In genomic region chr8:94785247-94785985, GRCm38 (mm10) we compare ENCODE assay signal across 8 mouse cellular contexts. TPM values are rescaled to one million over a fixed set of nuclear protein-coding genes. Genes with fewer than 3 reads are reported as not detected.
A peak's percentile ranks its signal among the peaks of the same experiment; 100 is the strongest.
DNase-seq lines count a peak whose midpoint lies in the region; ATAC-seq and TF ChIP-seq lines count a peak whose summit lies in the region.

No protein-coding gene starts in this region.

- H3K4me3 ChIP-seq in bone marrow, adult 2 months (replicated peaks; ENCODE audit: control insufficient read depth, low read depth, low read length) = no peak overlapping the region
- H3K4me3 ChIP-seq in thymus, adult 2 months (ENCODE audit: control insufficient read depth, insufficient read depth, low read length) = no peak overlapping the region

- WGBS in bone marrow, adult 2 months = 50% methylated on average over 12 of the region's 12 CpGs
- 63% methylated on average over 12 of the region's 12 CpGs for WGBS in thymus, adult 2 months

- peaks cover 3% of the 10 kb centered on the region; the same call in 1 of the 2 replicates for H3K4me1 ChIP-seq in bone marrow, adult 2 months (ENCODE audit: control insufficient read depth, insufficient read depth, low read length)
- no peaks in the 10 kb centered on the region; the same call in 1 of the 2 replicates for H3K4me1 ChIP-seq in thymus, adult 2 months (replicated peaks; ENCODE audit: control insufficient read depth, insufficient read depth, low read length)

- ATAC-seq in cerebellum, adult (ENCODE audit: insufficient number of reproducible peaks, low FRiP score, low TSS enrichment) = no peak
- peak; percentile 55 to 75; a peak in 3 of 4 replicates for ATAC-seq in hematopoietic stem cell, adult 5-6 weeks (replicated peaks in 1 of 2; ENCODE audit: insufficient read depth in 1 of 2, low FRiP score in 2 of 2, low TSS enrichment in 1 of 2, low read depth in 1 of 2, poor library complexity in 2 of 2, severe bottlenecking in 2 of 2)

- TF ChIP-seq CTCF in bone marrow, adult 2 months (IDR thresholded peaks at IDR 0.05; ENCODE audit: control insufficient read depth, insufficient read depth, low read length) = peak; percentile 81
- TF ChIP-seq CTCF in thymus, adult 2 months (IDR thresholded peaks at IDR 0.05; ENCODE audit: borderline replicate concordance, control insufficient read depth, extremely low read depth, insufficient read depth, low read length, poor library complexity) = no peak

- no peaks in the 10 kb centered on the region for H3K27me3 ChIP-seq in thymus, adult 2 months (ENCODE audit: control insufficient read depth, insufficient read depth, low read length)

- TF ChIP-seq POLR2A in bone marrow, adult 2 months (IDR thresholded peaks at IDR 0.05; ENCODE audit: borderline replicate concordance, control insufficient read depth, low read depth, low read length) = no peak
- no peak for TF ChIP-seq POLR2A in thymus, adult 2 months (IDR thresholded peaks at IDR 0.05; ENCODE audit: control insufficient read depth, extremely low read depth, insufficient read depth, low read length, poor library complexity)

- peak; percentile 22 for DNase-seq in cerebellum, adult 11 months
- DNase-seq in 3T3-L1 (ENCODE audit: low read depth, low spot score) = peak; percentile 81
- peak; percentile 57 for DNase-seq in lung, postnatal 14 days
- DNase-seq in thymus, adult 2 months = peak; percentile 43
- no peak for DNase-seq in left cerebral cortex, adult 11 months (ENCODE audit: low spot score)

- H3K36me3 ChIP-seq in thymus, adult 2 months (ENCODE audit: control insufficient read depth, insufficient read depth, low read length) = no peaks in the 10 kb centered on the region

- H3K27ac ChIP-seq in bone marrow, adult 2 months (ENCODE audit: control insufficient read depth, insufficient read depth, low read depth, low read length, poor library complexity) = no peak overlapping the region
- H3K27ac ChIP-seq in thymus, adult 2 months (ENCODE audit: control insufficient read depth, insufficient read depth, low read length) = no peak overlapping the region

RNA-seq across cellular contexts. Expression of gene Cx3cl1, which starts 13.6 kb away (rescaled TPM):
- 3.6 TPM in 1 of 2 replicates, not detected in the other for polyA plus RNA-seq in bone marrow, adult 2 months (2011; ENCODE audit: insufficient read depth, insufficient read length, low replicate concordance, missing spikeins)
- total RNA-seq in hematopoietic stem cell, adult 5-6 weeks (2017) = 0.55 and 3.3 TPM in 2 replicates
- polyA plus RNA-seq in thymus, adult 2 months (2012; rRNA removed) = 31.0 and 33.8 TPM in 2 replicates

RNA-seq across cellular contexts. Expression of gene Ccl17, which starts 24.8 kb away (rescaled TPM):
- polyA plus RNA-seq in bone marrow, adult 2 months (2011; ENCODE audit: insufficient read depth, insufficient read length, low replicate concordance, missing spikeins) = not detected in 2 replicates
- not detected in 2 replicates for total RNA-seq in hematopoietic stem cell, adult 5-6 weeks (2017)
- 8.0 and 15.7 TPM in 2 replicates for polyA plus RNA-seq in thymus, adult 2 months (2012; rRNA removed)

RNA-seq across cellular contexts. Expression of gene Ccl22, which starts 40.0 kb away (rescaled TPM):
- polyA plus RNA-seq in bone marrow, adult 2 months (2011; ENCODE audit: insufficient read depth, insufficient read length, low replicate concordance, missing spikeins) = 0.57 TPM in 1 of 2 replicates, not detected in the other
- not detected in 2 replicates for total RNA-seq in hematopoietic stem cell, adult 5-6 weeks (2017)
- 109 and 122 TPM in 2 replicates for polyA plus RNA-seq in thymus, adult 2 months (2012; rRNA removed)

RNA-seq across cellular contexts. Expression of gene Coq9, which starts 52.7 kb away (rescaled TPM):
- polyA plus RNA-seq in bone marrow, adult 2 months (2011; ENCODE audit: insufficient read depth, insufficient read length, low replicate concordance, missing spikeins) = 21.8 and 35.8 TPM in 2 replicates
- total RNA-seq in hematopoietic stem cell, adult 5-6 weeks (2017) = 33.1 and 39.4 TPM in 2 replicates
- 166 and 176 TPM in 2 replicates for polyA plus RNA-seq in thymus, adult 2 months (2012; rRNA removed)

RNA-seq across cellular contexts. Expression of gene Ciapin1, which starts 52.7 kb away (rescaled TPM):
- polyA plus RNA-seq in bone marrow, adult 2 months (2011; ENCODE audit: insufficient read depth, insufficient read length, low replicate concordance, missing spikeins) = 36.7 and 38.1 TPM in 2 replicates
- 24.1 and 49.0 TPM in 2 replicates for total RNA-seq in hematopoietic stem cell, adult 5-6 weeks (2017)
- 49.2 and 53.5 TPM in 2 replicates for polyA plus RNA-seq in thymus, adult 2 months (2012; rRNA removed)

Comparison
In these comparisons a context has a peak if more than half of its experiments do, and no peak if none do; other contexts are left out.
1. RNA of gene Ccl22, which starts 40.0 kb away (polyA plus RNA-seq): 109 to 122 TPM in thymus, adult 2 months; 0.57 TPM in bone marrow, adult 2 months; every median in the first group is over 10 times any median in the second.